Mouse (Mus musculus) embryo, embryonic 11.5 days (tissue): ENCODE measurements around the gene Grk3.
A peak's percentile ranks its signal among the peaks of the same experiment; 100 is the strongest.

Experiments
- DNase-seq: peaks from one replicate; pipeline ENCODE4 v3.0.0-alpha.2; 2012; ENCODE audit warnings: low read depth, low spot score

The Grk3 gene

DNA sequence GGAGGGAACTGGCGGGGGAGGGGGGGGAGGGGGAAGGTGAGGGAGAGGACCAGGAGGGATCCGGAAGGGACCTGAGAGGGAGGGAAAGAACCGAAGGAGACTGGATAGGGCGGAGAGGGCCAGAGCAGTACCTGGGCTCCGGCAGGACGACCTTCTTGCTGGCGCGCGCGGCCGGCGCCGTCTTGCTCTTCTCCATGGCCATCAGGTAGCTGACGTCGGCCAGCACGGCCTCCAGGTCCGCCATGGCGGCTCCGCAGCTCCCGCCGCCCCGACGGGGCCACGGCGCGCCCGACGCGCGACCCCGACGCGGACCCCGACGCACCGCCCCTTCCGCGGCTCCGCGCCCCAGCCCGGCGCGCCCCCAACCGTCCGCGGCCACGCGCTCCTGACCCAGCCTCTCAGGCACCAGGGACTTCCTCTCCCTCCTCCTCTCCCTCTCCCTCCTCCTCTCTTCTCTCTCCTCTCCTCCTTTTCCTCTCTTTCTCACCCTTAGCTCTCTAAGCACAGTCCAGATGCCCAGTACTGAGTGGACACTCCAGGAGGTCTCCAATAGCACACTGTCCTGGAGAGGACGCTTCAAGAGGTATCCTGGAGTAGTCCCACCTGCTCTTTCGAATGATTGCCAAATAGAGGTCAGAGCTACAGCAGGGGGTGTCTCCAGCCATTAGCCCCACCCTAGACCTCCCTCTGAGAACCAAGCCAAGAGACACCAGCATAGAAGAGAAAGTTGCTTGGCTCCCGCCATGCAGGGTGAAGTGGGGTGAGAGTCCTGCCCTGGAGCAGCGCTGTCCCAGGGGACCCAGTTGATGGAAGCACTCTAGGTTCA, at the start of gene Grk3:
Grk3 (minus strand) TSS at position 556 of the 826 bp plus-strand sequence.
- peak; percentile 39 for DNase-seq

DNA sequence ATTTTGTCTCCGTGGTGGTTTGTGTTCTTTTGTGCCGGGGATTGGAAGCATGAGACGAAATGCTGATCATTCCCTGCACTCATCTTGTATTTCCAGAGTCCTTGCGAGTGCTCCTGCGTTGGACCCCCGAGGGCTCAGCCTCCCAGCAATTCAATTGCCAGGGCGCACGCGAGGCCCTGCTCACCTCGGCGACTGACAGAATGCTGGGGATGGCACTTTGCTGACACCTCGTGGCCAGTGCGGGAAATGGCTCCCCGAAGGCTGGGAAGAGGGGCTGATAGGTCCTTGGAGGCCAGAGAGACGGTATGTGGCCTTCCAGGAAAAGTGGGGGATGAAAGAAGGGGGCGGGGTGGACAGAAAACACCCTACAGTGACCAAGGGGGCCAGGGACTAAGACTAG, 38.7 kb upstream of the Grk3 start:
- DNase-seq = peak; percentile 69

DNA sequence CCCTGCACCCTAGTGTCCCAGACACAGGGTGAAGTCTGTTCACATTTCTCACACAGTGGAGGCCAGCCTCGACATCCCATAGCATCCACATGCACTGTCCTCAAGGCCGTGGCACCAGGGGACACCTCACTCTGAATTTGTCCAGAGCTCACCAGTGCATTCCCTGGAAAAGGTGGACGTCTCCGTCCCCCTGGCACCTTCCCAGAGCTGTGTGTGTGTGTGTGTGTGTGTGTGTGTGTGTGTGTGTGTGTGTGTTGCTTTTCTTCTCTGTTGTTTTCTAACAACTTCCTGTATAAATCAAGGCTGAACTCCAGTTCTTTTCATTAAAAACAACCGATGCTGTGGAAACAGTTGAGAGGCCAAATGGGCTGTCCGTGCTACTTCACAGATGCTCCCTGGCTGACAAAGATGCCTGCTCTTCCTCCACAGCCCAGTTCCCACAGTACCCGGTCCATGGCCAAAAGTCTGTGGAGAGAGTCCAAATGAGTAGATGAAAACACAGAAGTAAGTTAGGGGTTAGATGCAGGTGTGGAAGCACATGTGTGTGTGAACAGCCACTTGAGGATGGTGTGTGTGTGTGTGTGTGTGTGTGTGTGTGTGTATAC, 35.1 kb upstream of the Grk3 start:
- no peak for DNase-seq

DNA sequence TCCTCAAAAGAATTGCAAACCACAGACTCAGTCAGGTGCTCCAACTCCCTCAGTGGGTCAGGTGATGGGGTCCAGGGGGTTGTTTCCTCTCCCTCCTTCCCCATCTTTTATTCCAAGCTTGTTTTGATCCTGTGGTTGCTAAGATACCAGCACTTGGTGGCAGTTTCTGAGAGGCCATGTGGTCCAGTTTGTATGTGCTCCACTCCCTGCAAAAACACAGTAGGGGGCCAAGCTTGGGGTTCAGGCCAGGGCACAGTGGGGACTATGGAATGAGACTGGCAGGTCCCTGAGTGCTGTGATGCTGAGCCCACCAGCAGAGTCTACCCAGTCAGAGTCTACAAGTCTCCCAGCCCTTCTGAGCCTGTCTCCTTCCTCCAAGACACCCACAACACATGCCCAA, 34.3 kb upstream of the Grk3 start:
- DNase-seq = no peak

DNA sequence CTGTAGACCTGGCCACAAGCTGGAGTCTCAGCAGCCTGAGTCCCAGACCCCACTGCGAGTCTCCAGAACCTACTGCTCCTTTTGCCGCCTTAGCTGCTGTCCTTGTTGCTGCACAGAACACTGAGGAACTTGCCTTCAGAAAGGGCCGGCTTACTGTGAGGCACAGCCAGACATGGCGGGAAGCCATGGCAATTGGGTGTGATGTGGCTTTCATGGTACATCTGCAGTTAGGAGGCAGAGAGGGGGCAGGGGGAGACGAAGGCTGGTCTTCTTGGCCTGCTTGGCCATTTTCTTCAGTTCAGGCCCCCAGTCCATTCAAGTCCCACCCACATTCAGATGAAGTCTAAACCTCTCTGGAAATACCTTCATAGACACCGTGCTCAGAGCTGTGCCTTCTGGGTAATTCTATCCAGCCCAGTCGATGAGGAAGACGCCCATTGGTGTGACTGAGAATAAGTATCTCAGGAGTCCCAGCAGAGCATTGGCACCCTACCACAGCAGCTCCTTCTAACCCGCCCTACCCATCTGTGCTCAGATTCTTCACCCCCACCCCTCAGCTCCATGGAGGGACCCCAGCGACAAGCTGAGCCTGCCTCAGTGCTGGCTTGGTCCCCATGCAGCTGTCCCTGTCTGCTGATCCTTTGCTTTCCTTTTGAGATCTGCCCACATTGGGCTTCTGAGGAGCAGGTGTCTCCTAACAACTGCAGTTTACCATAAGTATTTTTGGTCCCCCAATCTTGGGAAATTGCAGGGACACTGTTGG, 30.1 kb upstream of the Grk3 start:
- DNase-seq = no peak

DNA sequence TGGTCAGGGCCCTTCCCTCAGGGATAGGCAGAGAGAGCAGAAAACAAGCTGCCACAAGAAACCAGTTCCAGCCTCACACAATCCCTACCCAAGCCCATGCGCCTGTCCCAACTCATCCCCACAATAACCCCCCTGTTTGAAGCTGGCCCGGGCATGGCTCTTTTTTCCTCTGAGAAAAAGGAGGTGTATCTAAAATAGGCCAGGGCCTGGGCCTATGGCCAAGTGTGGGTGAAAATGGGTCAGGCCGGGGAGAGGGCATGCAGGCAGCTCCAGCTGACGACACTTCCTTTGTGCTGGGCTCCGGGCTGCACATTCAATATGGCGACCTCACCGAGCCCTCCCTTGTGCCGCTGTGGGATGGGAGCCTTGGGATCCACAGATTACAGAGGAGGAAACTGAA, 27.9 kb upstream of the Grk3 start:
- DNase-seq = no peak

DNA sequence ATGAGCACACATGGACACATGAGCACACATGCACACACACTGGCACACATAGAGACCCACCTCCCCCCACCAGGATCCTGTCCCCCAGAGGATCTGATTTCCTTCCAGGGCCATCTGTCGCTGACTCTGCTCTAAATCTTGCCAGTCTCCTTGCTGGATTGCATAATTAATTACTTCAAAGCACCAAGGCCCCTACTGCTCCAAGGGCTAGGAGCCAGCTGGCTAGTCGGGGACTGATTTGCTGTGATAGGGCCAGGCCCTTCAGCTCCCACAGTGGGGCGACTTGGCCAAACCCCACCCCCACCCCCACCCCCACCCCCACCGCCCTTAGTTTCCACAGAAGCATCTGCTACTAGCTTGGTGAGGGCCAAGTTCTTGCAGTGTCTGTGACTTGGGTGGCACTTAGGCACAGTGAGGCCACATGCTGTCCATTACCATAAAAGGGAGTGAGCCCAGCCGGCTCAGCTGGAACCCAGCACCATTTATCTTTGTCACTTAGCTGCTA, 26.0 kb upstream of the Grk3 start:
- DNase-seq = peak; percentile 22

DNA sequence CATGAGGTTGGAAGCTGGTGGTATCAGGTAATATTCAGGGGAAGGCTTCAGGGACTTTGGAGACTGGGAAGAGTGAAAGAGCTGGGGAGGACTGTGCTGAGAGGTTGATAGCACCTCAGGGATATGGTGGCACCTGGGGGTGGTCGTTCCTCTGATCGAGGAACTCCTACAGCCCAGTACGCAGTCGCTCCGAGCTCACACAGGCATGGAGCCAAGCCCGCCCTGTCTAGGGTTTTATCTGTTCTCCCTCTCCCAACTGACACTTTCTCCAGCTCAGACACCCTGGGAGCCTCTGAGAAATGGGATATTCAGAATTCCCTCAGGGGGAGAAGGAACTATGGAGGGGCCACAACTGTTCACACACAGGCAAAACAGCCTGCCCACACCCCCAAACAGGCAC, 25.2 kb upstream of the Grk3 start:
- DNase-seq = no peak

DNA sequence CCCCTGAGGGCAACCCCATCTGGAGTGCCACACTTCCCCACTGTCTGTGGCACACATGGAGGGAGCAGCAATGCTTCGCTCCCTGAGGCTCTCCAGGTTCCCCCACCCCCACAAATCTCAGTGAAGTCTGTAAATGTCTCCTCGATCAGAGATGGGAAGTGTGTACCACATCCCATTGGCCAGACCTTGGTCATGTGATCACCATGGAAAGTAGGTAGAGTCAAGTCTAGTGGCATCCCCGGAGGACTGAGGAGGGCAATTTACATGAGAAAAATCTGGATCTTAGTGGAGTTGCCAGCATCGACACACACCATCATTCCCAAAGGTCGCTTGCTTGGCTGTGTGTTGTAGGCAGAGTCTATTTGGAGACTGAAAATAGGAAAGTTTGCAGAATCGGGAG, 23.0 kb upstream of the Grk3 start:
- DNase-seq = no peak

DNA sequence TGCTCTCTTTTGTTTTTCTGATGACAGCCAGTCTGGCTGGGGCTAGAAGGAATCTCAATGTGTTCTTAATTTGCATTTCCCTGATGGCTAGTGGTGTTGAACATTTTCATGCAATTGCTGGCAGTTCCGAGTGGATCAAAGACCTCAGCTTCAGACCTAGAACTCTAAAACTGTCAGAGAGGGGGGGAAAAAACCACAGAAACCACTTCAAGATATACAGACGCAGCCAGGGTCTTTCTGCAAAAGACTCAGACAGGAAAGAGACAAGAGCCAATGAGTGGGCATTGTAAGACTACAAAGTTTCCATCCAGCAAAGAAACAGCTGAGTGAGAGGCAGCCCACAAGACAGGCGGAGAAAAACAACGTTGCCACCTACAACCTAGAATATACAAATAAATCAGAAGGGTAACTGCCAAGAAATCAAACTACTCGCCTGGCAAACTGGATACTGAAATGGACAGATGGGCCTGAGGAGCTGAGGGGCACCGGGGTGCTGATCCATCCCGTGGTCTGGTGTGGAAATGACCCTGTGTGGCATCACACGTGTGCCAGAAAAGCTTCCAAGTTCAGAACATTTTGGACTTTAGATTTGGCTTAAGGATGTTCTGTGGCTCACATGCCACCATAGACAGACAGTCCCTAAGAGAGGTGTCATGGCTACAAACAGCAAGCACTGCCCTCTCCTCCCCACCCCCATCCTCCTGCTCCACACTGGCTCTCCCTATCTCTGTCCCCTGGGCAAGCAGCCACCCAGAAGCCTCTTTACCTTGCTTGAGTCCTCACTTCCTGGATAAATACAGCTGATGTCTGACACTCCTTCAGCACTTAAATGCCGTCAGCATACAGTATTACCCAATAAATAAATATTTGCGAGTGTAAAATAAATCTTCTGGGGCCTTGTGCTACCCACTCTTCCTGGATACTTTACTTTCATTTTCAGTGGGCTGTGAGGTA, 19.8 kb upstream of the Grk3 start:
- no peak for DNase-seq

DNA sequence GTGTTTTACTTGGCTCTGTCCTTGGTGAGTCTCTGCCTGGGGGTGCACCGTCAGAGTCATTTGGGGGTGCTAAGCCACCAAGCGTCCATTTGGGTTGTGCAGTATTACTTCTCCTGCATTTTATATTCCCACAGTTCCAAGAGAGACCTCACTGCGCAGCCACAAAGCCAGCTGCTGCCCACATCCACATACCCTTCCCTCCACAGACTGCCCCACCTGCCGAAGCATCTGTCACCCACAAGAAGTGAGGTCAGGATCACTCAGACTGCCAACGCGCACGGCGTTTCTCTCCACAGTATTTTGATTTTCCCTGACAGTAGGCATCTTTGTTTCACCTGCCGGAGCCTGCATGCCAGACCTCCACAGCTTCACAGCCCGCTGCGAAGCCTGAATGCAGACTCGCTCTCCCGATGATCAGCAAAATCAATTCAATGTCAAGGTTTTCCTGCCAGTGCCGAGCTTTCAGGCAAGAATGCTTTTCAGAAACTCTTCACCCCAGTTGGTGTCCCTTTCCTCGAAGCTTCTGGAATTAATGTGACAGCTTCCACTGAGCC, 15.7 kb upstream of the Grk3 start:
- no peak for DNase-seq

DNA sequence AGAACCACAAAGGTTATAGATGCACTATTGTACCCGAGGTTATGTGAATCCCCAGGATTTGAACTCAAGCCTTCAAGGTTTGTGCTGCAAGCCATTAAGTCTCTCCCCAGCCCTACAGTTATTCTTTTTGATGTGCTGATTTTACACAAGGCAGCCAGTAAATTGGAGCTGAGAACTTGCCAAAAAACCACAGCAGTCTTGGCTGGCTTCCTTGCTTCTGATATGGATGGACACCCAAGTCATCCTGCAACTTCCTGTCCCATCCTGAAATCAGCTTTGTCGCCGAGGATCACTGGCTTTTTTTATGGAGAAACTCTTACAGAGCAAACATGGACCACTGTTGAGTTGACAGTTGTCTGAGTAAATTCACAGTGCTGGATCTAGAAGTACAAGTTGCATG, 14.5 kb upstream of the Grk3 start:
- DNase-seq = no peak

DNA sequence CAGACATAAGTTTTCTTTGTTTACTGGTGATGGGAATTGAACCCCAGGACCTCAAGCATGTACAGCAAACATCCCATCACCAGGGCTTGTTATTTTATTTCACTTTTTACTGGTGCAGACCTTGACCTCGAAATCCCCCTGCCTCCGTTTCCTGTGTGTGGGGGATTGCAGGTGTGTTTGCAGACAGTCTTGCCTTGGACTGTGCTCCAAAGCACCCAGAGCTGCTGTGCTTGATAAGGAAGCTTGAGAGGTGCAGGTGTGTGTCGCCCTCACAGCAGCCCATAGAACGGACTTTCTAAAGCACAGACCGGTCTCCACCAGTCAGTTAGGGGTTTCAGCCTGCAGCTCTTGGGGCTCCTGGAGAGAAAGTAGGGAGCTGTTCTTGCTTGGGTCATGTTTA, 11.1 kb upstream of the Grk3 start:
- DNase-seq = no peak

DNA sequence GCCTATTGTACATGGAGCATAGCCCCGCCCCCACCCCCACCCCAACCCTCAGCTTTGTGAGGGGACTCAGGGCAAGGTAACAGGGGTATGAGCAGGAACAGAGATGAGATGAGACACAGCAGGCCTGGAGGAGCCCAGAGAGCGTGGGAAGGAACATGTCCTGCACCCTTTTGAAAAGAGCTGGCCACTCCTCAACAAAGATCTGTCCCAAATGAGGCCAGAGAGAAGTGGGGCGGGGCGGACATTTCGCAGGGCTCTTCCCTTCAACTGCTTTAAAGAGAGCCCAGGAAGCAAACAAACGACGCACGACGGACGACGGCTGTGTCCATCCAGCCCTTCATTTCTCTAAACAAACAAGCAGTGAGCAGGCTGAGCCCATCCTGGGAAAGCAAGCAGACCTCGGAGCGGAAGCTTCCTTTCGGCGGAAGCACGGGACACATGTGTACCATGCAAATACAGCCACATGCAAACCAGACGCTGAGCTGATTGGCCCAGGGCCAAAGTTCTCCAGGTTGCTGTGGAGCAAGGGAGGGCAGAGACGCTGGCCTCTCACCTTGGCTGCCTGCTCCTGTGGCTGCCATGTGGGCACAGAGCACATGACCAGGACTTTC, 8.7 kb upstream of the Grk3 start:
- no peak for DNase-seq

DNA sequence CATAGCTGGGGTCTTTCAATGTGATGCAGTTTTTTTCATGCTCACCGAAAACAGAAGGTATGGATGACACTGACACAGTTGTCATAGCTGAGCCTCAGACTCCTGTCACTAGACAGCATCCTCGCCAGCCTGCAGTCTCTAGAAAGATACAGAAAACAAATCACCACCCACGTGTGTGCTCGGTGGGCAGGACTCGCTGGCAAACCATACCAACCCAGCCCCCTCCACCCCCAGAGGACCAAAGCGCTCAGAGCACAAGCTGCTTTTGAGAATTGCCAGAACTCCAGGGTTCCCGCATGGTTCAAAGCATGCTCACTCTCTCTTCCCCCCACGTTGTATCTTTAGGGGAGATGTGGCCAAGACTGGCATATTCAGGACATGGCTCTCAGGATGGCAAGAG, 2.6 kb upstream of the Grk3 start:
- no peak for DNase-seq

DNA sequence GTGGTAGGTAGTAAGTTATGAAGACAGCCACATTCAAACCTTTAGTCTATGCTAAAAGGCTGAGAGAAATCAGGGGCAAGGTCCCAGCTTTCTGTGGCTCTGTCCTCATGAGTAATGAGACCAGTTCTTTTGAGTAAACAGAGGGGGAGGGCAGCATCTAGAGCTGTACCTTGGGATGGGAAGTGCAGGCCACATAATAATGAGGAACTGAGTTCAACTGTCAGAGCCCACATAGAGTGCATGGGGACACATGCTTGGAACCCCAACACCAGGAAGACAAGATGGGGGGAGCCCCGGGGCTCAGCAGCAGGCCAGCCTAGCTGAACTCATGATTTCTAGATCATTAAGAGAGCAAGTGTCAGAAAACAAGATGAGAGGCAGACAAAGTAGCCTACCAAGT, 1.4 kb upstream of the Grk3 start:
- DNase-seq = no peak

DNA sequence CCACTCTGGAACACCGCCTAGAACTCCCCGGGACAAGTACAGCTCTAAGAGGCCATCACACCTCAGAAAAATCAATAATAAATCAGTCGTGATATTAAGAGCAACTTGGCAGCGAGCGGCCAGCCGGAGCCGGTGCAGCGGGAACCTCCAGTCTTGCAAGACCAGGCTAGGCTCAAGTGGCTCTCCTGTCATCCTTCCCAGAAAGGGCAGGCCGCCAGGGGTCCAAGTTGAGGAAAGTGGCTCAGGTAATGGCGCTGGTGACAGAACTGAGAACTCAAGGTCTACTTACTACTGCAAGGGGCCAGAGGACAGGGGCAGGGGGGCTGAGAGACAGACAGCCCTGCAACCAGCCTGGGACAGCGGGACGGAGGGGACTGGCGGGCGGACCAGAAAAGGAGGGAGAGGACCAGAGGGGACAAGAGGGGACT, 769 bp downstream of the Grk3 start:
- no peak for DNase-seq

DNA sequence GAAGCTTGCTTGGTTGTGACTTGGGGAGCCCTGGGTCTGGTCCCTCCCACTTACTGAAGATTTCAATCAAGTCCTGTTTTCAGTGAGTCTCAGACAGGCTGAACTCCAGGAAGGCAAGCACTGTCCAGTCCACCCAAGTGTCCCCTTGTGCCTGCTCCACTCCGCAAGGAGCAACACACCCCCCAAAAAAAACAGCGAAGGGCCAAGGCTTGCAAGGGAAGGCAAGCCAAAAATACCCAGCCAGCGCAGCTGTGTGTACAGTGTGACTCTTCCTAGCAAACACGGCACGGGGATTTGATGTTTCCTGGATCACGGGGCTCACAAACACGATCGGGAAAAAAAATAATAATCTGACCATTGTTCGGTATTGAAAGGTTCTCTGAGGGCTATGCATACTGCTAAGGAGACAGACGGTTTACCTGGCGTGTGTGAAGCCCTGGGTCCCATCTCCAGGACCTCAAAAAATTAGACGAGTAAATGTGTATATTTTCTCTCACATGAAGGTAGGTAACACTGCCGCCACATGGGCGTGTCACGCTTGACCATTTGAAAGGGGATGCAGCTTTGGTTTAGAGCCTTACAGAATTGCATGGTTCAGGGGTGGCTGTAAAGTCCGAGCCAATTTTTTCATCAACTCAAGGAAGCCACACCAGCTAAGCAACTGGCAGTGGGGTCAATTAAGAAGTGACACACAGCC, 1.3 kb downstream of the Grk3 start:
- DNase-seq = no peak

DNA sequence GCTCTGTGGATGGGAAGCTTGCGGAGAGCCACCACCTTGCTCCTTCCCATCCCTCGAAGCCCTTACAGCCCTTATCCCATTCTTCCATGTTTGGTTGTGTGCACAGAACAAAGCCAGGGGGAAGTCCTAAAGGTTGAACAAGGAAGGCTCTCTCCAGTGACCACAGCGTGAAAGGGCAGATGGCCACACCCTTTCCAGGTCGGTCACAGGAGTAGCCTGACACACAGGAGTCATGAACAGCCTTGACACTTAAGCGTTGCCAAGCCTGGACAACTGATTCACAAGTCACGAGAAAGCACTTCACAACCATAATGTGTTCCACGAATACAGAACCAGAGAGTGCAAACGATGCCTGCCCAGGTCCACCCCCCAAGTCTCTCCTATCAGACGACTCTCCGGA, 3.7 kb downstream of the Grk3 start:
- DNase-seq = no peak
